Mouse (Mus musculus): Measurements from ENCODE around the gene Olfr373. TPM values are rescaled to one million over a fixed set of nuclear protein-coding genes. Genes with fewer than 3 reads are reported as not detected.

Gene Olfr373
- total RNA-seq, 2 experiments from 2014 or later, result not detected

DNA sequence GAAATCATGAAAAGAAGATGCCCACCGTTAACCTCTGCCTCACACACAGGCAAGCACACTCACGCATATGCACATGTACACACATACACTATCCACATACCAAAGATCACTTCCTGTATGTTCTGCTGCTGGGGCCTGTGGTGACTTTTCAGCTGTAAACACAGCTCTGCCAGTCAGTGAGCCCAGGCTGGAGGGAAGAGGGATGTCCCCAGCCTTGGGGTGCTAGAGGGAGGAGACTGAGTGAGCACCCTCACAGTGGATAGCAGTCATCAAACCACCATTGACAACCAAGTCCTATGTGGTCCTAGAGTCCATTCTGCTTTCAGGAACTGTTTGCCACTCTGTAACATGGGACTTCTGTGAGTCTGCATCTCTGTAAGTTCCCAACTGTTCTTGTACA, 48.9 kb downstream of the Olfr373 start:
- intact Hi-C loops (cut with DNase I), result no loop called here
- no peak for DNase-seq (ENCODE audit: extremely low spot score in 1 of 2, low spot score in 2 of 2)

GRCm38 (mm10) chr8:72132417-72132816, 49.4 kb downstream of the Olfr373 start:
- intact Hi-C loops (cut with DNase I), result no loop called here
- no peak for DNase-seq (ENCODE audit: extremely low spot score in 1 of 2, low spot score in 2 of 2)

- DNase-seq (ENCODE audit: extremely low spot score in 1 of 2, low spot score in 2 of 2), result no peak
- intact Hi-C loops (cut with DNase I), result no loop called here
Measured at GRCm38 (mm10) chr8:72132891-72133290, 49.9 kb downstream of the Olfr373 start.

GRCm38 (mm10) chr8:72133507-72133906, 50.5 kb downstream of the Olfr373 start:
- intact Hi-C loops (cut with DNase I), result no loop called here
- no peak for DNase-seq (ENCODE audit: extremely low spot score in 1 of 2, low spot score in 2 of 2)

- DNase-seq (ENCODE audit: extremely low spot score in 1 of 2, low spot score in 2 of 2), result peak in 1 of 2 experiments; percentile 81
- intact Hi-C loops (cut with DNase I), result no loop called here
Measured at GRCm38 (mm10) chr8:72134756-72135445, 51.9 kb downstream of the Olfr373 start, which contains the start of gene Tpm4. Gene Tpm4, plus strand, starts transcription at chr8:72134975.

GRCm38 (mm10) chr8:72135446-72136301, 52.7 kb downstream of the Olfr373 start:
- intact Hi-C loops (cut with DNase I), result no loop called here
- peak in 1 of 2 experiments; percentile 71 for DNase-seq (ENCODE audit: extremely low spot score in 1 of 2, low spot score in 2 of 2)

GRCm38 (mm10) chr8:72136302-72136978, 53.5 kb downstream of the Olfr373 start:
- intact Hi-C loops (cut with DNase I), result no loop called here
- DNase-seq (ENCODE audit: extremely low spot score in 1 of 2, low spot score in 2 of 2), result peak; percentile 28 to 84

DNA sequence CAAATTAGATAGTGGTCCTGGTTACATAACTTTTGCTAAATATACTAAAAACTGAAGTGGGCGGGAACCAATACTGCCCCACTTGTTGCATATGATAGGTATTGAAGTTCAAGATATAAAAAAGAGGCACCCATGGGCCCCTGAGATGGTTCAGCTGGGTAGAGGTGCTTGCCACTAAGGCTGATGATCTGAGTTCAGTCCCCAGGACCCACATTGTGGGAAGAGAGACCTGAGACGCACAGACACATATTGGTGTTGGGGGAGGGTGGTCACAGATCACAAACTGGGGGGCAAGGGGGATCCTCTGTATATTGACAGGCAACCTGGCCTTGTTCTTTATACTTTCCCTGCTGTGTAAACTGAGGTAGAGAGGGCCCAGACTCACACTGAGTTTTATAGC, 54.5 kb downstream of the Olfr373 start:
- intact Hi-C loops (cut with DNase I), result no loop called here
- no peak for DNase-seq (ENCODE audit: extremely low spot score in 1 of 2, low spot score in 2 of 2)

- DNase-seq (ENCODE audit: extremely low spot score in 1 of 2, low spot score in 2 of 2), result no peak
- intact Hi-C loops (cut with DNase I), result no loop called here
Measured at GRCm38 (mm10) chr8:72138456-72138855, 55.5 kb downstream of the Olfr373 start.

GRCm38 (mm10) chr8:72143256-72143824, 60.4 kb downstream of the Olfr373 start:
- intact Hi-C loops (cut with DNase I), result no loop called here

DNA sequence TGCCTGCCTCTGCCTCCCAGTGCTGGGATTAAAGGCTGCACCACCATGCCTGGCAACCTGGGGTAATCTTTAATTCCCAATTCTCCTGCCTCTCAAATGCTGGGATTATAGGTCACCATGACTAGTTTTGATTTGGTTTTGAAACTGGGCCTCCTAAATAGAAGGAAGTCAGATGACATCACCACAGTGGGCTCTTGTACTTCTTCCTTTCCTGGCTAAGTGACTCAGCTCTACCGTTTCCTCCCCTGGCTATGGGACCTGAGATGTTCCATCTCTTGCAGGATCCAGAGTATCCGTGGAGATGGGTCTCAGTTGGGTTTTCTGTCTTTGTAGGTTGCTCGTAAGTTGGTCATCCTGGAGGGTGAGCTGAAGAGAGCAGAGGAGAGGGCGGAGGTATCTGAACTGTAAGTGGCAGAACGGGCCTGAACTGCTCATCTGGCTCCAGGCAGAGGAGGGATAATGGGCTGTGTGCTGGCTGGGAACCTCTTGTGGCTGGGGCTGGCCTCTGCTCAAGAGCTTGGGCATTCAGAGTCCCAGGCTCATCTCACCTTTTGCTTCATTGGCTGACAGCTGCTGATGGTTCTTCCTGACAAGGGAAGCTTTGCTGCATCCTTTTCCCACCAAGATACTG, 61.5 kb downstream of the Olfr373 start:
- peak in 1 of 2 experiments; percentile 8 for DNase-seq (ENCODE audit: extremely low spot score in 1 of 2, low spot score in 2 of 2)
- intact Hi-C loops (cut with DNase I), result no loop called here

More at GRCm38 (mm10) chr8:72143256-72143824, 60.4 kb downstream of the Olfr373 start:
- no peak for DNase-seq (ENCODE audit: extremely low spot score in 1 of 2, low spot score in 2 of 2)

DNA sequence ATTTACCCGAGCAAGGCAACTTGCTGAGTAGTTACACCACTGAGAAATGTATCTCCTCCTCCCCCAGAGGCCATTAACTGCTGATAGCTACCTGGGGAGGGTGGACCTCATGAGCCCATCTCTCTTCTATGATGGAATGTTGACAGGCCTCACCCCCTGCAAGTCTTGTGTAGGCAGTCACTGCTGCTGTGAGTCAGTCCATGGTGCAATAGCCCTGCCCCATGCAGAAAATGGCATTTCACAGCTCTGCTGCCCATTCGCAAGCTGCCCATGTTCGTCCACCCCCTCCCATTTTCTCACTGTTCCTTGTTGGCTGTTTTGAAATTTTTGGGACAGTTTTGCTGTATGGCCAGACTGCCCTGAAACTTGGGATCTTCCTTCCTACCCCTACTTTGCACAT, 62.5 kb downstream of the Olfr373 start:
- no peak for DNase-seq (ENCODE audit: extremely low spot score in 1 of 2, low spot score in 2 of 2)
- intact Hi-C loops (cut with DNase I), result no loop called here

DNA sequence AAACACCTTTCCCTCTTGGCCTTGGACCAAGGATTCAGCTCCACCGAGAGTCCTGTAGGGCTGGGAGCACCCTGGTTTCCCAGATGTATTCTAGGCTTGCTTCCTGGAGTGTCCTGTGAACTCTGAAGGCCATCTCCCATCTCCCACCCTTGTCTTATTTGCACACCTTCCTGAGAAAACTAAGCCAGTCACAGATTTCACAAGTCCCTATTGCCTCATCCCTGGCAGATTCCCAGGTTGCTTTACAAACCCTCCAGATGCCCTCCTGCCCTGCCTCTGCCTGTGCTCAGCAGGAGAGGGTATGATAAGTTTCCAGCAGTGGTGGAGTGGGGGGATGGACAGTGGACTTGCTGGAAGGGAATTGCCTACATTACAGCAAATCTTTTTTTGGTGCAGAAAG, 63.1 kb downstream of the Olfr373 start:
- intact Hi-C loops (cut with DNase I), result no loop called here
- DNase-seq (ENCODE audit: extremely low spot score in 1 of 2, low spot score in 2 of 2), result peak in 1 of 2 experiments; percentile 10

DNA sequence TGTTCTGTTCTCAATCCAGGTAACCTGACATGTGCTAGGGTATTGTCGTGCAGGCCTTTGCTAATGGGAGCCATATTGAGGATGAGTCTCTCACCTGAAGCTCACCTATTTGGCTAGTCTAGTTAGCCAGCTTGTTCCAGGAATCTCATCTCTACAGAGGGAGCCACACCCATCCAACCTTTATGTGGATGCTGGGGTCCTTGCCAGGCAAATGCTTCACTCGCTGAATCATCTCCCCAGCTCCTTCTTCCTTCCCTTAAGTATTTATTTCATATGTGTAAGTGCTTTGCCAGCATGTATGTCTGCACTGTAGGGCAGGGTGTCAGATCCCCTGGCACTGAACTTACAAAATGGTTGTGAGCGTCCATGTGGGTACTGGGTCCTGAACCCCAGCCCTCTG, 63.6 kb downstream of the Olfr373 start:
- intact Hi-C loops (cut with DNase I), result no loop called here
- peak in 1 of 2 experiments; percentile 13 for DNase-seq (ENCODE audit: extremely low spot score in 1 of 2, low spot score in 2 of 2)

- DNase-seq (ENCODE audit: extremely low spot score in 1 of 2, low spot score in 2 of 2), result peak in 1 of 2 experiments; percentile 16
- intact Hi-C loops (cut with DNase I), result no loop called here
Measured at GRCm38 (mm10) chr8:72147266-72147665, 64.3 kb downstream of the Olfr373 start.

DNA sequence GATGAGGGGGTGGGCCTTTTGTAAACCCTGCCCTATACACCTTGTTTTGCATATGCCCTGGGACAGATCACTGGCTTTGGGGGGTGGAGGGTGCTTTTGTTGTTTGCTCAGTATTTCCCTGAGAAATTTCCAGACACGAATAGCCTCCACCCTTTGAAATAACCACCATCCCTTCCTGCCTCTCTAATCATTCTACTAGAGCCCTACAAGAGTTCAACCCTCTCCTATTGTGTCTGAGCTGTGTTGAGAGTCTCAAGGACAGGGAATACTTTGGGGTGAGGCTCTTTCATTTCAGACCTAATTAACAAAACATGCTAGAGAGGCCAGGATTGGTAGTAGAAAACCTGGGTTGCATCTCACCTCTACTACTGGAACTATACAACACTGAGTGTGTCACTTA, 66.1 kb downstream of the Olfr373 start:
- intact Hi-C loops (cut with DNase I), result no loop called here
- DNase-seq (ENCODE audit: extremely low spot score in 1 of 2, low spot score in 2 of 2), result peak in 1 of 2 experiments; percentile 3

DNA sequence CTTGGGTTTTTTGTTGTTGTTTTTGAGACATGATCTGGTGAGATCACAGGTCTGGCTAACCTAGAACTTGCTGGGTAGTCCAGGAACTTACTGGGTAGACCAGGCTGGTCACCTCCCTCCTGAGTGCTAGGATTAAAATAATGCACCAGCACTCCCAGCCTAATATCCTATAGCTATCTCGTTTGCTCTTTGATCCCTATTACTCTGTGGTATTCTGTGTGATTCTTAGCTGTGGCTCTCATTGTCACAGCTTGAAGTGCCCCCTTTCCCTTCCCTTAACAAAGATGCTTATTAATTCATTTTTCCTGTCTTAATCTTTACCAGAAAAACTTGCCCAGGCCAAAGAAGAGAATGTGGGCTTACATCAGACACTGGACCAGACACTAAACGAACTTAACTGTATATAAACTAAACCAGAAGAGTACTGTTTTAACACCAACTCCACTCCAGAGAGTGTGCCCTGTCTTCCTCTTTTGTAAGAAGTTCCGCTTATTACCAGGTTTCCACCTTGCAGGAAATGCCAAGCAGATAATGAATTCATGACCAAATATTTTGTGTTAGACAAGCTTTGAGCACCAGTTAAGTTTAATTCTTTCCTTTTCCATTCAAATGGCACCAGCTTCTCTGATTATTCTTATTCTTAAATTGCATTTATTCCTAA, 68.6 kb downstream of the Olfr373 start:
- intact Hi-C loops (cut with DNase I), result no loop called here

More for the DNA sequence above, 68.6 kb downstream of the Olfr373 start:
- no peak for DNase-seq (ENCODE audit: extremely low spot score in 1 of 2, low spot score in 2 of 2)
